Mouse (Mus musculus): ENCODE data around the gene Unc45a. TPM values are rescaled to one million over a fixed set of nuclear protein-coding genes. Genes with fewer than 3 reads are reported as not detected.

Unc45a gene
- polyA plus RNA-seq, 1 experiment: 12.8 TPM

DNA sequence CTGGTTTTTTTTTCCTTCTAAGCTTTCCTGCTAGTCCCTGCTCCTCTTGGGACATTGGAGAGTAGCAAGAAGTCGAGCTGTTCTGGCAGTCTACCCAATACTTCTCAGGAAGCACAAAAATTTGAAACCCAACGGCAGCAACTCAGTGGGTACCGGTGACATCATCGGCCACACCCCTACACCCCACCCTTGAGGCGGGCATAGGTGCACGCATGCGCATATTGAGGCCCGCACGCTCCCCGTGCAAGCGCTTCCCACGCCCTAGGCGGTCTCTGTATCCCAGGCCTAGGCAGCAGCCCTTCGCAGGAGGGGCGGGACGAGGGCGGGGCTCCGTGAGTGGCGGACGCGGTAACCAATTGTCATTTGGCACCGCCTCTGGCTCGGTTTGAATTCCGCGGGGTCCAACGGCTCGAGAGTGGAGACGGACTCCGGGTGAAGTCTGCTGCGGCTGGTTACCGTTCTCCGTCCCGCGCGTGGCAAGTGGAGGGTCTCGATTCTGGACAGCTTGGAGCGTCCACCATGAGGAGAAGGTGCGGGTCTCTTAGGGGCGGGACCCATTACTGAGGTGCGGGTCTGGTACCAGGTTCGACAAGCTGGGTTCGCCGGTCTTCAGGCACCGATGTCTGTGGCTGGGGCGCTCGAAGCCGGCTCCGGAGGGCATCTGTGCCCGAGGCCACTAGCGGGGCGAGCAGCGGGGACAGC, 46.6 kb downstream of the Unc45a start, which contains the start of gene Prc1:
Prc1 (plus strand) TSS at position 389 of the 702 bp plus-strand sequence.
- Histone ChIP-seq H3K4me1 (ENCODE audit: control insufficient read depth, insufficient read depth, insufficient read length, low read length) (no peaks in the 10 kb centered on the region), H3K27ac (replicated peaks; ENCODE audit: low read depth, low read length) (no peak within 1 kb of the TSS), H3K4me3 (ENCODE audit: insufficient read depth, low read depth, low read length) (peak within 1 kb of the TSS; percentile 58)

GRCm38 (mm10) chr7:80287736-80288135, 53.1 kb downstream of the Unc45a start:
- H3K27ac ChIP-seq (replicated peaks; ENCODE audit: low read depth, low read length): no peak overlapping the region
- no peak overlapping the region for H3K4me3 ChIP-seq (ENCODE audit: insufficient read depth, low read depth, low read length)

DNA sequence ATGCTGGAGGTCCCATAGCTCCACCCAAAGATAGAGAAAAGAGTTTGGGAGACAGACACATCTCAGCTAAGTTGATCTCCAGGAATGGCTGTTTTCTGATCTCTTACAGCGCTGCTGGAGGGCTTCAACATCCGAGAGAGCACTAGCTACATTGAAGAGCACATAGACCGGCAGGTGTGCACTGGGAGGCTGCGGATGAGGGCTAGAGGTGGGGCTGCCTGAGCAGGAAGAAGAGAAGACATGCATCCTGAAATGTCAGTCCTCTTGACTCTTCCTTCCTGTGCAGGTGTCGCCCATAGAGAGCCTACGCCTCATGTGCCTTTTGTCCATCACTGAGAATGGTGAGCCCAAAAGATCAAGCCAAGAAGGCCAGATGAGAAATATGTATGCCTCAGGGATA, 55.1 kb downstream of the Unc45a start:
- Histone ChIP-seq H3K4me1 (ENCODE audit: control insufficient read depth, insufficient read depth, insufficient read length, low read length) (no peaks in the 10 kb centered on the region), H3K4me3 (ENCODE audit: insufficient read depth, low read depth, low read length) (no peak overlapping the region), H3K27ac (replicated peaks; ENCODE audit: low read depth, low read length) (no peak overlapping the region)

More at GRCm38 (mm10) chr7:80287736-80288135, 53.1 kb downstream of the Unc45a start:
- no peaks in the 10 kb centered on the region for H3K4me1 ChIP-seq (ENCODE audit: control insufficient read depth, insufficient read depth, insufficient read length, low read length)

GRCm38 (mm10) chr7:80284391-80284790, 56.4 kb downstream of the Unc45a start:
- H3K27ac ChIP-seq (replicated peaks; ENCODE audit: low read depth, low read length): no peak overlapping the region
- no peaks in the 10 kb centered on the region for H3K4me1 ChIP-seq (ENCODE audit: control insufficient read depth, insufficient read depth, insufficient read length, low read length)
- H3K4me3 ChIP-seq (ENCODE audit: insufficient read depth, low read depth, low read length): no peak overlapping the region

GRCm38 (mm10) chr7:80283226-80283918, 57.4 kb downstream of the Unc45a start:
- H3K4me1 ChIP-seq (ENCODE audit: control insufficient read depth, insufficient read depth, insufficient read length, low read length): no peaks in the 10 kb centered on the region
- no peak overlapping the region for H3K27ac ChIP-seq (replicated peaks; ENCODE audit: low read depth, low read length)
- no peak overlapping the region for H3K4me3 ChIP-seq (ENCODE audit: insufficient read depth, low read depth, low read length)

- H3K4me3 ChIP-seq (ENCODE audit: insufficient read depth, low read depth, low read length): no peak overlapping the region
- no peaks in the 10 kb centered on the region for H3K4me1 ChIP-seq (ENCODE audit: control insufficient read depth, insufficient read depth, insufficient read length, low read length)
- H3K27ac ChIP-seq (replicated peaks; ENCODE audit: low read depth, low read length): no peak overlapping the region
Observed at GRCm38 (mm10) chr7:80281646-80282045, 59.2 kb downstream of the Unc45a start.

DNA sequence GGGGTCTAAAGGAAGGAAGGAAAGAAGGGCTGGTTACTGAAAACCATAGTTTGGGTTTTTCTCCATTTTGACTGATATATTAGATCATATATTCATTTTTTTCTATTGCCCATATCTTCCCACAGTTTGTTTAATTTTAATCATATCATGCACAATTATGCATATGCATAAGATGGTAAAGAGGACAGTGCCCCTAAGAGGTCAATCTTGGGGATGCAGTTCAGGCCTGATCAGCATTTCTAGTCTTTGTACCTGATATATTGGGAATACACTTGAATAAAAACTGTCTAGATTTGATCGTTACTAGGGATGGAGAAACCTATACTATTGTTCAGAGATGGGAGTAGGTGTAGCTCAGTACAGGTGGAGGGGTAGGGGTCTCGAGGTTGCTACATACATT, 59.8 kb downstream of the Unc45a start:
- Histone ChIP-seq H3K4me1 (ENCODE audit: control insufficient read depth, insufficient read depth, insufficient read length, low read length) (no peaks in the 10 kb centered on the region), H3K4me3 (ENCODE audit: insufficient read depth, low read depth, low read length) (no peak overlapping the region), H3K27ac (replicated peaks; ENCODE audit: low read depth, low read length) (no peak overlapping the region)

- Histone ChIP-seq H3K27ac (replicated peaks; ENCODE audit: low read depth, low read length) (no peak overlapping the region), H3K4me3 (ENCODE audit: insufficient read depth, low read depth, low read length) (no peak overlapping the region), H3K4me1 (ENCODE audit: control insufficient read depth, insufficient read depth, insufficient read length, low read length) (no peaks in the 10 kb centered on the region)
Observed at GRCm38 (mm10) chr7:80280032-80280431, 60.8 kb downstream of the Unc45a start.

- no peak overlapping the region for H3K27ac ChIP-seq (replicated peaks; ENCODE audit: low read depth, low read length)
- H3K4me3 ChIP-seq (ENCODE audit: insufficient read depth, low read depth, low read length): no peak overlapping the region
- no peaks in the 10 kb centered on the region for H3K4me1 ChIP-seq (ENCODE audit: control insufficient read depth, insufficient read depth, insufficient read length, low read length)
Observed at GRCm38 (mm10) chr7:80276374-80276773, 64.4 kb downstream of the Unc45a start.

Other genes starting within 250 kb of the Unc45a start
- gene Idh2, start 225.6 kb downstream of the Unc45a start, polyA plus RNA-seq (2012; ENCODE audit: insufficient read depth, insufficient read length, missing spikeins): 310 and 421 TPM in 2 replicates
- gene Sema4b, start 154.2 kb downstream of the Unc45a start, polyA plus RNA-seq (2012; ENCODE audit: insufficient read depth, insufficient read length, missing spikeins): 13.1 and 15.1 TPM in 2 replicates
- gene Cib1, start 108.2 kb downstream of the Unc45a start, polyA plus RNA-seq (2012; ENCODE audit: insufficient read depth, insufficient read length, missing spikeins): 56.7 and 63.4 TPM in 2 replicates
- 0.71 and 2.9 TPM in 2 replicates for gene Gdpgp1, start 108.1 kb downstream of the Unc45a start, polyA plus RNA-seq (2012; ENCODE audit: insufficient read depth, insufficient read length, missing spikeins)
- gene Ttll13, start 94.6 kb downstream of the Unc45a start, polyA plus RNA-seq (2012; ENCODE audit: insufficient read depth, insufficient read length, missing spikeins): not detected in 2 replicates
- 26.1 and 27.5 TPM in 2 replicates for gene Ngrn, start 79.8 kb downstream of the Unc45a start, polyA plus RNA-seq (2012; ENCODE audit: insufficient read depth, insufficient read length, missing spikeins)
- gene Vps33b, start 71.4 kb downstream of the Unc45a start, polyA plus RNA-seq (2012; ENCODE audit: insufficient read depth, insufficient read length, missing spikeins): 4.1 and 6.4 TPM in 2 replicates
- 1.3 TPM in 1 of 2 replicates, not detected in the other for gene Prc1, start 46.6 kb downstream of the Unc45a start, polyA plus RNA-seq (2012; ENCODE audit: insufficient read depth, insufficient read length, missing spikeins)
- gene Rccd1, start 16.6 kb downstream of the Unc45a start, polyA plus RNA-seq (2012; ENCODE audit: insufficient read depth, insufficient read length, missing spikeins): 3.7 and 7.2 TPM in 2 replicates
- 35.2 and 35.6 TPM in 2 replicates for gene Hddc3, start 2.1 kb upstream of the Unc45a start, polyA plus RNA-seq (2012; ENCODE audit: insufficient read depth, insufficient read length, missing spikeins)
- 56.3 and 65.8 TPM in 2 replicates for gene Man2a2, start 30.4 kb upstream of the Unc45a start, polyA plus RNA-seq (2012; ENCODE audit: insufficient read depth, insufficient read length, missing spikeins)
- gene Fes, start 46.9 kb upstream of the Unc45a start, polyA plus RNA-seq (2012; ENCODE audit: insufficient read depth, insufficient read length, missing spikeins): 5.6 and 5.8 TPM in 2 replicates
- gene Furin, start 64.4 kb upstream of the Unc45a start, polyA plus RNA-seq (2012; ENCODE audit: insufficient read depth, insufficient read length, missing spikeins): 46.7 and 50.2 TPM in 2 replicates
- 1.2 and 2.1 TPM in 2 replicates for gene Blm, start 194.1 kb upstream of the Unc45a start, polyA plus RNA-seq (2012; ENCODE audit: insufficient read depth, insufficient read length, missing spikeins)

All from brown adipose tissue, adult 24 weeks (tissue).